Mouse (Mus musculus): ENCODE measurements at regions not wholly inside any gene's neighbourhood (a gene's known extent, or its start where the extent isn't known, plus 50 kb on each side); places are given as distances from the start of the nearest gene placed in this dataset.

DNA sequence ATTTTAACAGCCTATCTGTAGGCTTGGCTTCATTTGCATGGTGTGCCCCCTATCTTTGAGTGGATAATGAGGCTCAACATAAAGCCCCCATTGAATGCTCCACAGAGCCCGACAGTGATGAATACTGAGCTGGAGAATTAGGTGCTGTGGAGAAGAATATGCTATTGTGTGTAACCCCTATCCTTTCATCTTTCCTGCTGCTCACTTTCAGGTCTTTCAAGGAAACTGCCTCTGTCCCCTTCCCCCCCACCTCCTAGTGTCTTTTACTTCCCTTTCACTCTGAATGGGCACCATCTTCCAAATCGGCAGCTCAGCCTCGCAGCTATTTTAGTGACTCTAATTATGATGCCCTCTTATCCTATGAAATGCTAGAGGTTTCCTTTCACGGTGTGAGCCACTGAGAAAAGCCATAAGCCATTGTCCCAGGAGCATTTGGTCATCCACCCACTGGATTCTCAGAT, 549.8 kb upstream of the Btbd3 start:
- Histone ChIP-seq H3K4me3 (ENCODE audit: low read depth, low read length) (no peak overlapping the region), H3K27ac (ENCODE audit: insufficient read depth, low read depth, low read length) (no peak overlapping the region), H3K4me1 (ENCODE audit: control insufficient read depth, insufficient read depth, insufficient read length, low read length) (no peaks in the 10 kb centered on the region), H3K36me3 (ENCODE audit: control insufficient read depth, insufficient read depth, low read length) (no peaks in the 10 kb centered on the region), H3K27me3 (ENCODE audit: control insufficient read depth, insufficient read depth, low read length) (no peaks in the 10 kb centered on the region)
- TF ChIP-seq POLR2A (IDR thresholded peaks at IDR 0.05; ENCODE audit: low read depth, low read length) (no peak), CTCF (IDR thresholded peaks at IDR 0.05; ENCODE audit: extremely low read depth, insufficient read length, insufficient replicate concordance, low read depth, low read length) (no peak)
- WGBS = 30% methylated on average over 4 of the region's 4 CpGs

GRCm38 (mm10) chr2:137705724-137706422, 550.5 kb upstream of the Btbd3 start:
- no peaks in the 10 kb centered on the region for H3K36me3 ChIP-seq (ENCODE audit: control insufficient read depth, insufficient read depth, low read length)
- H3K27me3 ChIP-seq (ENCODE audit: control insufficient read depth, insufficient read depth, low read length) = no peaks in the 10 kb centered on the region
- H3K4me1 ChIP-seq (ENCODE audit: control insufficient read depth, insufficient read depth, insufficient read length, low read length) = no peaks in the 10 kb centered on the region
- no peak for TF ChIP-seq CTCF (IDR thresholded peaks at IDR 0.05; ENCODE audit: extremely low read depth, insufficient read length, insufficient replicate concordance, low read depth, low read length)
- no peak for TF ChIP-seq POLR2A (IDR thresholded peaks at IDR 0.05; ENCODE audit: low read depth, low read length)
- 55% methylated on average over 14 of the region's 14 CpGs for WGBS
- no peak overlapping the region for H3K4me3 ChIP-seq (ENCODE audit: low read depth, low read length)
- H3K27ac ChIP-seq (ENCODE audit: insufficient read depth, low read depth, low read length) = no peak overlapping the region

DNA sequence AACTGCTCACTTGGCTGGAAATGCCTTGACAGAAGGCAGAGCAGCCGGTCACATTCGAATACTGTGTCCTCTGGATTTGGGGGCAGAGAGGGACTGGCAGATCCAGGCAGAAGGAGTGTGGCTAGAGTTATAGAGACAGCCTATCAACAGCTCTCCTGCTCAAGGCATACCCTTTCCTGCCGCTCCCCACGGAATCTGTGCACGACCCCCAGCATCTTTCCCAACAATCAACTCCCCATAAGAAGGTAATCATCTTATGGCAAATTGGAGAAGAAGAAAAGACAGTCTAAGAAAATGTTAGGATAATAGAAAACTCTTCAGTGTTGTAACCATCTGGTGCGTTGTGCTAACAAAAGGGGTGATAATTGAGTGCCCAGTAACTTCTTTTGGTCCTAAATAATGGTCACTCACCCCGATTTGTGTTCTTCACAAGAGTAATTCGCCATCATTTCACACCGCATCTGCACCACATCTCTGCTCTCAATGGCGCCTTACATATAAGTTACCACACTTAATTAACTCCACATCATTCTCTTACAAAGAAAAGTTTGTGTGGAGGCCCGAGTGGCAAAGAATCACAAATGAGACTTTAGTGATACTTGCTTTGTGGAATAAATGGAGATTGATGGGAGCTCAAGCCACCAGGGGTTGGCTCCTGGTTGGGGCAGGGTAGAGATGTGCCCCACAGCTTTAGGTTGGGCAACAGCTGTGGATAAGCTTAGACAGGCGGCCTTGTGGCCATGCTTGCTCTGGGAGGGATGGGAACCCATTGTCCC, 551.2 kb upstream of the Btbd3 start:
- Histone ChIP-seq H3K36me3 (ENCODE audit: control insufficient read depth, insufficient read depth, low read length) (no peaks in the 10 kb centered on the region), H3K4me3 (ENCODE audit: low read depth, low read length) (no peak overlapping the region), H3K27ac (ENCODE audit: insufficient read depth, low read depth, low read length) (no peak overlapping the region), H3K4me1 (ENCODE audit: control insufficient read depth, insufficient read depth, insufficient read length, low read length) (no peaks in the 10 kb centered on the region), H3K27me3 (ENCODE audit: control insufficient read depth, insufficient read depth, low read length) (no peaks in the 10 kb centered on the region)
- 83% methylated on average over 12 of the region's 12 CpGs for WGBS
- TF ChIP-seq POLR2A (IDR thresholded peaks at IDR 0.05; ENCODE audit: low read depth, low read length) (no peak), CTCF (IDR thresholded peaks at IDR 0.05; ENCODE audit: extremely low read depth, insufficient read length, insufficient replicate concordance, low read depth, low read length) (no peak)

- WGBS = 80% methylated on average over 6 of the region's 6 CpGs
- H3K36me3 ChIP-seq (ENCODE audit: control insufficient read depth, insufficient read depth, low read length) = no peaks in the 10 kb centered on the region
- H3K4me3 ChIP-seq (ENCODE audit: low read depth, low read length) = no peak overlapping the region
- no peaks in the 10 kb centered on the region for H3K27me3 ChIP-seq (ENCODE audit: control insufficient read depth, insufficient read depth, low read length)
- H3K4me1 ChIP-seq (ENCODE audit: control insufficient read depth, insufficient read depth, insufficient read length, low read length) = no peaks in the 10 kb centered on the region
- no peak overlapping the region for H3K27ac ChIP-seq (ENCODE audit: insufficient read depth, low read depth, low read length)
- no peak for TF ChIP-seq POLR2A (IDR thresholded peaks at IDR 0.05; ENCODE audit: low read depth, low read length)
- TF ChIP-seq CTCF (IDR thresholded peaks at IDR 0.05; ENCODE audit: extremely low read depth, insufficient read length, insufficient replicate concordance, low read depth, low read length) = no peak
Observed at GRCm38 (mm10) chr2:137704565-137704947, 551.8 kb upstream of the Btbd3 start.

DNA sequence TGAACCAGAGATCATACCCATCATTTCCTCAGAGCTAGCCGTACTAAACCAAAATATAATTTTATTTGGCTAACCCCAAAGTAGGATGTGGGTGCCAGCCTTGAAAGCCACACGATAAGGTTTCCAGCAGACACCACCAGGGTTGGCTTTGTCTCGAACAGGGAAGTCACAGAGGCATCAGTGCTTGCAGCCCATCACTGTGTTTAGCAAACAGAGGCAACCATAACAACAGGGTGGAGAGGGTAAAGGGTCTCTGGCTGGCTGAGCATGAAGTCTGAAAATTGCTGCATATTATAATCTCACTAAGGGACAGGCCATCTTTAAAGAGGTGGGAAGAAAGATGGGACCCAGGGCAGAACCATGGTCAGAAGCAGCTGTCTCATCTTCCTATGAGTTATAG, 552.3 kb upstream of the Btbd3 start:
- Histone ChIP-seq H3K27ac (ENCODE audit: insufficient read depth, low read depth, low read length) (no peak overlapping the region), H3K27me3 (ENCODE audit: control insufficient read depth, insufficient read depth, low read length) (no peaks in the 10 kb centered on the region), H3K4me3 (ENCODE audit: low read depth, low read length) (no peak overlapping the region), H3K4me1 (ENCODE audit: control insufficient read depth, insufficient read depth, insufficient read length, low read length) (no peaks in the 10 kb centered on the region), H3K36me3 (ENCODE audit: control insufficient read depth, insufficient read depth, low read length) (no peaks in the 10 kb centered on the region)
- 74% methylated on average over 3 of the region's 3 CpGs for WGBS
- TF ChIP-seq CTCF (IDR thresholded peaks at IDR 0.05; ENCODE audit: extremely low read depth, insufficient read length, insufficient replicate concordance, low read depth, low read length) (no peak), POLR2A (IDR thresholded peaks at IDR 0.05; ENCODE audit: low read depth, low read length) (no peak)

DNA sequence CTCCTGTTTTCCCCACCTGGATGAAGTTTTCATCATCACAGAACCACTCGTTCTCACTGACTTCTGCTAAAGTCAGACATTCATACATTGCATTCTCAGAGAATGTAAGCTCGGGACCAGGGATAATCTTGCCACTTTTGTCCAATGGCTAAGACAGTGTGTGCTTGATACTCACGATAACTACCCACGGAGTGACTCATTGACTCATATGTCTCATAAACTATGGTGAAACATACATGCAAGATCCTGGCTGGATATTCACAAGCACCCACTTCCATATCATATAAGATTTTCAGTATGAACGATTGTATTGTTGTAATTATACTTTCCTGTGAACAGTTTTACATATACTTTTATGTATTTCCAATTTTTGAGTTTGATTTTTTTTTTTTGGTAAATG, 560.5 kb upstream of the Btbd3 start:
- no peaks in the 10 kb centered on the region for H3K27me3 ChIP-seq (ENCODE audit: control insufficient read depth, insufficient read depth, low read length)
- no peak overlapping the region for H3K27ac ChIP-seq (ENCODE audit: insufficient read depth, low read depth, low read length)
- no peak for TF ChIP-seq POLR2A (IDR thresholded peaks at IDR 0.05; ENCODE audit: low read depth, low read length)
- no peak for TF ChIP-seq CTCF (IDR thresholded peaks at IDR 0.05; ENCODE audit: extremely low read depth, insufficient read length, insufficient replicate concordance, low read depth, low read length)
- H3K36me3 ChIP-seq (ENCODE audit: control insufficient read depth, insufficient read depth, low read length) = no peaks in the 10 kb centered on the region
- no peak overlapping the region for H3K4me3 ChIP-seq (ENCODE audit: low read depth, low read length)
- H3K4me1 ChIP-seq (ENCODE audit: control insufficient read depth, insufficient read depth, insufficient read length, low read length) = no peaks in the 10 kb centered on the region
- 89% methylated on average over 5 of the region's 5 CpGs for WGBS

GRCm38 (mm10) chr2:137694020-137694419, 562.3 kb upstream of the Btbd3 start:
- Histone ChIP-seq H3K27me3 (ENCODE audit: control insufficient read depth, insufficient read depth, low read length) (no peaks in the 10 kb centered on the region), H3K36me3 (ENCODE audit: control insufficient read depth, insufficient read depth, low read length) (no peaks in the 10 kb centered on the region), H3K4me3 (ENCODE audit: low read depth, low read length) (no peak overlapping the region), H3K4me1 (ENCODE audit: control insufficient read depth, insufficient read depth, insufficient read length, low read length) (no peaks in the 10 kb centered on the region), H3K27ac (ENCODE audit: insufficient read depth, low read depth, low read length) (no peak overlapping the region)
- TF ChIP-seq CTCF (IDR thresholded peaks at IDR 0.05; ENCODE audit: extremely low read depth, insufficient read length, insufficient replicate concordance, low read depth, low read length) (no peak), POLR2A (IDR thresholded peaks at IDR 0.05; ENCODE audit: low read depth, low read length) (no peak)
- WGBS = 67% methylated on average over 3 of the region's 3 CpGs
